In the genomic region with DNA sequence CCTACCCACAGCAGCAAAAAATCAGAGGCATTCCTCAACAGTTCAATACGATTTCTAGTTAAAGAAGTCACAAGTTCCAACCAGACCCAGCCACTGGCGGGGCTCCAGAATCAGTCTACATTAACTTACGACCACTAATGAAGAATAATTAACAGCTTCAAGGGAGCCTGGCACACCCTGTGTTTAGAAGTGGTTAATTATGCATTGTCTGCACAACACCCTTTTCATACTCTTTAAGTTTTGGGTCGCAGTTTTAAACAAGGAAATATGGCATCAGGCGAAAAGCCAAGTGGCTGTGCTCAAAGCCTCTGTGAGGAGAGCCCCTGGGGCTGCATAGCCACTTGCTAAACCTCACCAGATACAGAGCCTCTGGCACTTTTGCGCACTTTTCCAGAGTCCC, we compare ENCODE assay signal across 18 mouse cellular contexts.
DNase-seq lines count a peak whose midpoint lies in the region; ATAC-seq and TF ChIP-seq lines count a peak whose summit lies in the region.
"Had no signal": no experiment of that assay in that cellular context is flagged by ENCODE, and none has a peak within 500 bp of the region (broad histone marks: within the 10 kb centered on the region; RNA-seq: fewer than 3 reads in every experiment).

No protein-coding gene starts in this region.

- no peaks in the 10 kb centered on the region for H3K9me3 ChIP-seq in hindbrain, embryonic 13.5 days
- no peaks in the 10 kb centered on the region for H3K9me3 ChIP-seq in midbrain, embryonic 15.5 days
- no peaks in the 10 kb centered on the region for H3K9me3 ChIP-seq in intestine, embryonic 16.5 days (ENCODE audit: control insufficient read depth, low read length)
- H3K9me3 ChIP-seq: embryonic facial prominence, embryonic 15.5 days; heart, embryonic 10.5 days had no signal

- TF ChIP-seq CTCF in layer of hippocampus, adult 2 months (conservative IDR thresholded peaks at IDR 0.05): no peak
- TF ChIP-seq CTCF in brain, embryonic 14.5 days (IDR thresholded peaks at IDR 0.05; ENCODE audit: borderline replicate concordance, extremely low read depth, insufficient read depth, insufficient read length): no peak

- 52% methylated on average over 6 of the region's 6 CpGs for WGBS in hindbrain, embryonic 13.5 days
- 62% methylated on average over 6 of the region's 6 CpGs for WGBS in midbrain, embryonic 15.5 days
- whole genome bisulfite sequencing in intestine, embryonic 16.5 days: 69% methylated on average over 6 of the region's 6 CpGs

- peak overlapping the region; percentile 32; the same call in 1 of the 2 replicates for H3K27ac ChIP-seq in layer of hippocampus, adult 2 months
- peak overlapping the region; percentile 40; the same call in 1 of the 2 replicates for H3K27ac ChIP-seq in hindbrain, embryonic 13.5 days
- H3K27ac ChIP-seq in midbrain, embryonic 15.5 days: no peak overlapping the region
- H3K27ac ChIP-seq in intestine, embryonic 16.5 days (ENCODE audit: low read length): no peak overlapping the region
- H3K27ac ChIP-seq: embryonic facial prominence, embryonic 15.5 days; heart, embryonic 10.5 days had no signal

- H3K36me3 ChIP-seq in hindbrain, embryonic 13.5 days: peaks cover 7% of the 10 kb centered on the region; the same call in 1 of the 2 replicates
- no peaks in the 10 kb centered on the region for H3K36me3 ChIP-seq in midbrain, embryonic 15.5 days (replicated peaks)
- H3K36me3 ChIP-seq in intestine, embryonic 16.5 days (ENCODE audit: control insufficient read depth, insufficient read depth, low read length): no peaks in the 10 kb centered on the region
- H3K36me3 ChIP-seq: embryonic facial prominence, embryonic 15.5 days; heart, embryonic 10.5 days had no signal

- TF ChIP-seq POLR2A in brain, embryonic 14.5 days (IDR thresholded peaks at IDR 0.05; ENCODE audit: borderline replicate concordance, extremely low read depth, insufficient read depth, insufficient read length, poor library complexity, severe bottlenecking): no peak

- no peak overlapping the region for H3K4me3 ChIP-seq in layer of hippocampus, adult 2 months
- 0 out of 2 replicates have a peak overlapping the region, but pooled peaks have one; percentile 34 for H3K4me3 ChIP-seq in hindbrain, embryonic 13.5 days
- no peak overlapping the region for H3K4me3 ChIP-seq in midbrain, embryonic 15.5 days
- no peak overlapping the region for H3K4me3 ChIP-seq in intestine, embryonic 16.5 days (ENCODE audit: low read length)
- H3K4me3 ChIP-seq: embryonic facial prominence, embryonic 15.5 days; heart, embryonic 10.5 days had no signal

- 0 out of 2 replicates have a peak overlapping the region, but pooled peaks have one; percentile 11 for H3K9ac ChIP-seq in hindbrain, embryonic 13.5 days
- H3K9ac ChIP-seq in midbrain, embryonic 15.5 days: no peak overlapping the region
- no peak overlapping the region for H3K9ac ChIP-seq in intestine, embryonic 16.5 days (ENCODE audit: low read depth, low read length)
- H3K9ac ChIP-seq: embryonic facial prominence, embryonic 15.5 days had no signal

- DNase-seq in layer of hippocampus, adult 2 months (ENCODE audit: low spot score in 2 of 2): no peak
- DNase-seq in layer of hippocampus, adult 9-10 months (ENCODE audit: low spot score): no peak
- peak; percentile 85 for DNase-seq in brain, embryonic 14.5 days (ENCODE audit: low read depth)
- no peak for DNase-seq in embryo, embryonic 11 days
- no peak for DNase-seq in gastrocnemius, postnatal 25 days
- DNase-seq: cerebellum, adult 9-10 months; kidney, adult 8-10 months; lung, adult 18-20 months; lung, postnatal 14 days; right cerebral cortex, adult 18-20 months; thymus, postnatal 25 days had no signal

- ATAC-seq in hindbrain, embryonic 13.5 days (ENCODE audit: low FRiP score): no peak
- ATAC-seq in midbrain, embryonic 15.5 days (replicated peaks): no peak
- no peak for ATAC-seq in intestine, embryonic 16.5 days

- H3K4me2 ChIP-seq in hindbrain, embryonic 13.5 days: peak overlapping the region; percentile 57
- peak overlapping the region; percentile 52 for H3K4me2 ChIP-seq in midbrain, embryonic 15.5 days
- no peak overlapping the region for H3K4me2 ChIP-seq in intestine, embryonic 16.5 days (ENCODE audit: low read depth, low read length)
- H3K4me2 ChIP-seq: embryonic facial prominence, embryonic 15.5 days; liver, embryonic 11.5 days had no signal

- peaks cover 65% of the 10 kb centered on the region for H3K4me1 ChIP-seq in hindbrain, embryonic 13.5 days (replicated peaks)
- peaks cover 53% of the 10 kb centered on the region for H3K4me1 ChIP-seq in midbrain, embryonic 15.5 days
- H3K4me1 ChIP-seq in intestine, embryonic 16.5 days (ENCODE audit: control insufficient read depth, insufficient read depth, low read length): 0 out of 2 replicates have a peak, but pooled peaks cover 3% of the 10 kb centered on the region

- H3K27me3 ChIP-seq in hindbrain, embryonic 13.5 days: no peaks in the 10 kb centered on the region
- no peaks in the 10 kb centered on the region for H3K27me3 ChIP-seq in midbrain, embryonic 15.5 days (replicated peaks)
- H3K27me3 ChIP-seq in intestine, embryonic 16.5 days (replicated peaks; ENCODE audit: control insufficient read depth, insufficient read depth, low read length): no peaks in the 10 kb centered on the region
- H3K27me3 ChIP-seq: CH12.LX; embryonic facial prominence, embryonic 15.5 days had no signal

Comparison
In these comparisons a context has a peak if more than half of its experiments do, and no peak if none do; other contexts are left out.
1. H3K27ac ChIP-seq: peak in layer of hippocampus, adult 2 months (single experiment) and hindbrain, embryonic 13.5 days (single experiment); none in midbrain, embryonic 15.5 days (single experiment) and intestine, embryonic 16.5 days (single experiment).